Mouse (Mus musculus) cerebellum, adult (tissue): ENCODE data around the gene Aftph.

Experiments
- ATAC-seq: cut with Nextera tagmentation; 2 replicates; pipeline ENCODE4 v1.9.2; 2017; ENCODE audit warnings: mild to moderate bottlenecking, moderate library complexity, mixed read lengths; ENCODE audit not compliant: insufficient number of reproducible peaks, low FRiP score, low TSS enrichment

Gene Aftph

GRCm38 (mm10) chr11:20650006-20650639 is 91.3 kb downstream of the Aftph start:
- no peak for ATAC-seq

GRCm38 (mm10) chr11:20649477-20649876 is 91.9 kb downstream of the Aftph start:
- ATAC-seq: no peak

- no peak for ATAC-seq
Measured at GRCm38 (mm10) chr11:20647902-20648625, 93.3 kb downstream of the Aftph start.

- no peak for ATAC-seq
Measured at GRCm38 (mm10) chr11:20646986-20647726, 94.2 kb downstream of the Aftph start.

- no peak for ATAC-seq
Measured at GRCm38 (mm10) chr11:20646142-20646541, 95.2 kb downstream of the Aftph start.

- ATAC-seq: no peak
Measured at GRCm38 (mm10) chr11:20645521-20645920, 95.9 kb downstream of the Aftph start.

GRCm38 (mm10) chr11:20644872-20645271 is 96.5 kb downstream of the Aftph start:
- no peak for ATAC-seq

GRCm38 (mm10) chr11:20644166-20644565 is 97.2 kb downstream of the Aftph start:
- no peak for ATAC-seq

GRCm38 (mm10) chr11:20643161-20643560 is 98.2 kb downstream of the Aftph start:
- no peak for ATAC-seq

GRCm38 (mm10) chr11:20642321-20642720 is 99.1 kb downstream of the Aftph start:
- no peak for ATAC-seq

- no peak for ATAC-seq
Measured at GRCm38 (mm10) chr11:20639918-20640447, 101.4 kb downstream of the Aftph start.

GRCm38 (mm10) chr11:20638841-20639240 is 102.5 kb downstream of the Aftph start:
- no peak for ATAC-seq

- ATAC-seq: no peak
Measured at GRCm38 (mm10) chr11:20637060-20637459, 104.3 kb downstream of the Aftph start.

- ATAC-seq: no peak
Measured at GRCm38 (mm10) chr11:20636114-20636513, 105.3 kb downstream of the Aftph start.

- ATAC-seq: no peak
Measured at GRCm38 (mm10) chr11:20635646-20636045, 105.7 kb downstream of the Aftph start.
